Mouse (Mus musculus): ENCODE data around the gene Fbxo47. TPM values are rescaled to one million over a fixed set of nuclear protein-coding genes. Genes with fewer than 3 reads are reported as not detected.
A peak's percentile ranks its signal among the peaks of the same experiment; 100 is the strongest.

Gene Fbxo47
- polyA plus RNA-seq, 1 experiment from 2014 or later, result 1.0 TPM

DNA sequence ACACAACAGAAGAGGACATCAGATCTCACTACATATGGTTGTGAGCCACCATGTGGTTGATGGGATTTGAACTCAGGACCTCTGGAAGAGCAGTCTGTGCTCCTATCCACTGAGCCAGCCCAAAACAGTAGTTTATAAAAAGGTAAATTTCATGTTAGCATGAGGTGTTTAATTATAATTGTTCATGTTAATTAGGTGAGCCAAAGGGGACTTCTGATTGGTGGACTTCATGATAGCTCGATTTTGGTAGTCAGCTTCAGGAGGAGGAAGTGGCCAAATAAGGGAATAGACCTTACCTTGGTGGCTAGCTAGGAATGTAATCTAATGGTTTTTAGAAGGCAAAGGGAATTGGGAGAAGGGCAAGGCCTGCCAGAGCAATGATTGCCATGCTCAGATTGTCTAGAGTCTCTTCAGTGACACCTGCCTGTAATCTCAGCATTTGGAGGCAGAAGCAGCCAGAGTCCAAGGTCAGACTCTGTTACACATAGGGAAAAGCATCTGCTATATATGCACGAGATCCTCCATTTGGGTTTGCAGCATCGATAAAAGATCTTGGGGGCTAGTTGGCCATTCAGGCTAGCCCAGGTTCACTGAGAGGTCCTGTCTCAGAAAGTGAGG, 13.7 kb upstream of the Fbxo47 start:
- no peak overlapping the region for H3K4me2 ChIP-seq (ENCODE audit: low read depth, severe bottlenecking)
- no peak for DNase-seq (ENCODE audit: low spot score)
- H3K27ac ChIP-seq (replicated peaks; ENCODE audit: low read depth, low read length), result no peak overlapping the region
- no peak for ATAC-seq (ENCODE audit: insufficient number of reproducible peaks, low FRiP score, low TSS enrichment, low read depth)
- no peaks in the 10 kb centered on the region for H3K4me1 ChIP-seq (ENCODE audit: control insufficient read depth, insufficient read depth, low read length)
- no peak overlapping the region for H3K4me3 ChIP-seq (ENCODE audit: low read depth, low read length)
- H3K9me3 ChIP-seq (ENCODE audit: control insufficient read depth, low read length), result no peaks in the 10 kb centered on the region
- H3K9ac ChIP-seq (ENCODE audit: low read length), result no peak overlapping the region
- H3K27me3 ChIP-seq (ENCODE audit: control insufficient read depth, insufficient read depth, low read length), result no peaks in the 10 kb centered on the region
- 69% methylated on average over 3 of the region's 3 CpGs for WGBS
- no peaks in the 10 kb centered on the region for H3K36me3 ChIP-seq (ENCODE audit: control insufficient read depth, insufficient read depth, low read length)

DNA sequence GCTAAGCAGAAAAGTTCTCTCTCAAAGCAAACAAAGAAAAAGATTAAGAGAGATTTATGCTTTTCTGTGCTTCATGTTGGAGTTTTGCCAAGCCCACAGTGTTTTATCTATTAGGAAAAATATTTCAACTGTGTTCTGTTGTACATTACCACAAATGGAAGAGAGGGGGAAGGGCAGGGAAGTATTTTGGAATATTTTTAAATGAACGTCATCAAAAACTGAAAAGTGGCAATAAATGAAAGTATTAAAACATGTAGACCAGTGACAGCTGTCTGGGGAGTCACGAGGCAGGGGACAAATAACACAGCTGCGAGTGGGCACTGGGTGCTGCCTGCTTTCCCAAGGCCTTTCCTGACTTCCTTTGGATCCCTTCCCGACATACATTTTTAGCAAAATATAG, 12.7 kb upstream of the Fbxo47 start:
- no peak for DNase-seq (ENCODE audit: low spot score)
- H3K4me2 ChIP-seq (ENCODE audit: low read depth, severe bottlenecking), result no peak overlapping the region
- H3K27ac ChIP-seq (replicated peaks; ENCODE audit: low read depth, low read length), result no peak overlapping the region
- no peaks in the 10 kb centered on the region for H3K27me3 ChIP-seq (ENCODE audit: control insufficient read depth, insufficient read depth, low read length)
- ATAC-seq (ENCODE audit: insufficient number of reproducible peaks, low FRiP score, low TSS enrichment, low read depth), result no peak
- H3K9ac ChIP-seq (ENCODE audit: low read length), result no peak overlapping the region
- H3K4me3 ChIP-seq (ENCODE audit: low read depth, low read length), result no peak overlapping the region
- no peaks in the 10 kb centered on the region for H3K9me3 ChIP-seq (ENCODE audit: control insufficient read depth, low read length)
- 77% methylated on average over 4 of the region's 4 CpGs for WGBS
- H3K36me3 ChIP-seq (ENCODE audit: control insufficient read depth, insufficient read depth, low read length), result no peaks in the 10 kb centered on the region
- H3K4me1 ChIP-seq (ENCODE audit: control insufficient read depth, insufficient read depth, low read length), result no peaks in the 10 kb centered on the region

DNA sequence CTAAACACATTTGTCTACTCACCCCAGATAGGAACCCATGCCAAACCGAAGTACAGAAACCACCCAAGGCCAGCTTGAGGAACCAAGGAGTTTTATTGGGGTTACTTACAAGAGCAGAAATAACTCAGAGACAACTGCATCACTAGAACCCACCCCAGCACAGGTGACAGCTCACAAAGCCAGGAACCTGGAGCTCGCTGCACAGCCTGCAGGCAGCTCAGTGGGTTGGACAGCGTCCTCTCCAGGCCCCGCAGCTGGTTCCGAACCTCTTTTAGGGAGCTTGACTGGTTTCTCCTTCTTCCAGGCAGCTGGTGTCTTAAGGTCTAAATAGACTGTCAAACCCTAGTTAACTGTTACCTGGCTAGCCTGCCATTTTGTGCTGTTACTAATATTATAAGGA, 7.9 kb upstream of the Fbxo47 start:
- Histone ChIP-seq H3K4me1 (ENCODE audit: control insufficient read depth, insufficient read depth, low read length) (no peaks in the 10 kb centered on the region), H3K4me3 (ENCODE audit: low read depth, low read length) (no peak overlapping the region), H3K4me2 (ENCODE audit: low read depth, severe bottlenecking) (no peak overlapping the region), H3K27me3 (ENCODE audit: control insufficient read depth, insufficient read depth, low read length) (no peaks in the 10 kb centered on the region), H3K9ac (ENCODE audit: low read length) (no peak overlapping the region), H3K36me3 (ENCODE audit: control insufficient read depth, insufficient read depth, low read length) (no peaks in the 10 kb centered on the region), H3K27ac (replicated peaks; ENCODE audit: low read depth, low read length) (no peak overlapping the region), H3K9me3 (ENCODE audit: control insufficient read depth, low read length) (no peaks in the 10 kb centered on the region)
- ATAC-seq (ENCODE audit: insufficient number of reproducible peaks, low FRiP score, low TSS enrichment, low read depth), result no peak
- WGBS, result 75% methylated on average over 5 of the region's 5 CpGs
- DNase-seq (ENCODE audit: low spot score), result no peak

DNA sequence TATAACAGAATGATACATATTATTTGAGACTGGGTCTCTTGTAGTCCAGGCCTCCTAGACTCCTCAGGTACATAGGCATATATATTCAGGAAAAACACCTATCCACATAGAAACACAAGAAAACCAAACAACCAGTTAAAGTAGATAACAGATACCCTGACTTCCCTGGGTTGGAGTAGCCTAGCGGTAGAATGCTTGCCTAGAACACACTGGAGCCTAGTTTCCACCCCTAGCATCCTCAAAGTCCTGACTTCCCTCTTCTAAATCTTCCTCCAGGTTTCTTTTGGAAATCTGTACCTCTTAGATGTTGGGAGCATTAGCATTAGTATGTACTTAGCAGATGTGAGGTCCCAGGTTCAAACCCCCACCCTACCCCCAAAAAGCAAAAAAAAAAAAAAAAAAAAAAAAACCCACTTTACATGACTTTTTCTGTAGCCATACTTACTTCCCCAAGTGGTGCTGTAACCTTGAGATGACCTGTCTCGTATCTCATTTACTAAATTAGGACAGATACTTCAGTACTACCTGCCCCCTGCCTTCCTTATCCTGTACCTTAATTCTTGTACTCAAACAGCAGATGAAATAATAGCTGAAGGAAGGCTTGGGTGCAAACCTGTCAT, 1.5 kb upstream of the Fbxo47 start:
- Histone ChIP-seq H3K4me3 (ENCODE audit: low read depth, low read length) (no peak overlapping the region), H3K27ac (replicated peaks; ENCODE audit: low read depth, low read length) (no peak overlapping the region), H3K9me3 (ENCODE audit: control insufficient read depth, low read length) (no peaks in the 10 kb centered on the region), H3K9ac (ENCODE audit: low read length) (no peak overlapping the region), H3K36me3 (ENCODE audit: control insufficient read depth, insufficient read depth, low read length) (no peaks in the 10 kb centered on the region), H3K4me1 (ENCODE audit: control insufficient read depth, insufficient read depth, low read length) (no peaks in the 10 kb centered on the region), H3K4me2 (ENCODE audit: low read depth, severe bottlenecking) (no peak overlapping the region), H3K27me3 (ENCODE audit: control insufficient read depth, insufficient read depth, low read length) (no peaks in the 10 kb centered on the region)
- ATAC-seq (ENCODE audit: insufficient number of reproducible peaks, low FRiP score, low TSS enrichment, low read depth), result no peak
- no peak for DNase-seq (ENCODE audit: low spot score)
- WGBS, result 90% methylated on average over 2 of the region's 2 CpGs

DNA sequence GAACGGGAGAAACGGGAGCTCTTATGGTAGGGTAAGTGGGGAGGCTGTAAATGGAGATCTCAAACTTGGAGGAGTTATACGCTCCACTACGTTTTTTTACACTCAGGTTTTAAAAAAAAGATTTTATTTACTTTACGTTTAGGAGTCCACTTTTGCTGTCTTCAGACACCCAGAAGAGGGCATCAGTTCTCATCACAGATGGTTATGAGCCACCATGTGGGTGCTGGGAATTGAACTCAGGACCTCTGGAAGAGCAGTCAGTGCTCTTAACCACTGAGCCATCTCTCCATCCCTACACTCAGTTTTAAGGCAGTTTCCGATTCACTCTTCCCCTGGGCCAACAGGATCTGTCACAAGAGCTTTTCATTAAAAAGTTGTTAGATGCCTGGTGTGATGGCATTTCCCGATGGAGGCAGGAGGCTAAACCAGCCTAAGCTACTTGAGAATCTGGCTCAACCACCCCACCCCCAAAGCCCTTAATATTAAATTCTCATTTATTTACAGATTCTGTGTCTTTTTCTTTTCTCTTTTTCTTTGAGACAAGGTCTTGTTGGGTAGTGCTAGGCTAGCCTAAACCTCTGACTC, 739 bp upstream of the Fbxo47 start:
- peak overlapping the region; percentile 40 for H3K4me3 ChIP-seq (ENCODE audit: low read depth, low read length)
- peak overlapping the region; percentile 35; the same call in 1 of the 2 replicates for H3K4me2 ChIP-seq (ENCODE audit: low read depth, severe bottlenecking)
- H3K4me1 ChIP-seq (ENCODE audit: control insufficient read depth, insufficient read depth, low read length), result no peaks in the 10 kb centered on the region
- H3K9ac ChIP-seq (ENCODE audit: low read length), result no peak overlapping the region; the same call in 1 of the 2 replicates
- H3K36me3 ChIP-seq (ENCODE audit: control insufficient read depth, insufficient read depth, low read length), result no peaks in the 10 kb centered on the region
- WGBS, result 29% methylated on average over 7 of the region's 7 CpGs
- peak overlapping the region; percentile 48 for H3K27ac ChIP-seq (replicated peaks; ENCODE audit: low read depth, low read length)
- H3K9me3 ChIP-seq (ENCODE audit: control insufficient read depth, low read length), result no peaks in the 10 kb centered on the region
- no peak for DNase-seq (ENCODE audit: low spot score)
- H3K27me3 ChIP-seq (ENCODE audit: control insufficient read depth, insufficient read depth, low read length), result no peaks in the 10 kb centered on the region
- no peak for ATAC-seq (ENCODE audit: insufficient number of reproducible peaks, low FRiP score, low TSS enrichment, low read depth)

DNA sequence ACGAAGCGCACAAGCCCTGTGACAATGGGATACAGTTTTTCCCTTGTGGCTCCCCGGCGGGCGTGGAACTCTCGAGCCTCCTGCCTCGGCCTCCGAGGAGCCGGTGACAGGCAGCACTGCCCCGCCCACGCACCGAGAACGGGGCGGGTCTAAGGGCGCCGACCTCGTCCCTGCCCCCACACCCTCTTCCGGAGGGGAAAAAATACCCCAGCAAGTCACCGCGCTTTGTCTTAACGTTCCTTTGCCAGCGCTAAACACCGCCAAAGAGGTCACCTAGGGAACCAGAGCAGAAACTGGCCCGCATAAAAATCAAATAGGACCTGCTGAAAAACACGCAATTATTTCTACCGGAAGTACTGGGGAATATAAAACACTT, 424 bp downstream of the Fbxo47 start:
- 6% methylated on average over 26 of the region's 26 CpGs for WGBS
- peak overlapping the region; percentile 49 for H3K9ac ChIP-seq (ENCODE audit: low read length)
- DNase-seq (ENCODE audit: low spot score), result peak; percentile 82
- H3K4me3 ChIP-seq (ENCODE audit: low read depth, low read length), result peak overlapping the region; percentile 40
- no peaks in the 10 kb centered on the region for H3K27me3 ChIP-seq (ENCODE audit: control insufficient read depth, insufficient read depth, low read length)
- H3K36me3 ChIP-seq (ENCODE audit: control insufficient read depth, insufficient read depth, low read length), result no peaks in the 10 kb centered on the region
- H3K4me1 ChIP-seq (ENCODE audit: control insufficient read depth, insufficient read depth, low read length), result no peaks in the 10 kb centered on the region
- H3K4me2 ChIP-seq (ENCODE audit: low read depth, severe bottlenecking), result peak overlapping the region; percentile 35
- peak overlapping the region; percentile 77 for H3K27ac ChIP-seq (replicated peaks; ENCODE audit: low read depth, low read length)
- H3K9me3 ChIP-seq (ENCODE audit: control insufficient read depth, low read length), result no peaks in the 10 kb centered on the region
- ATAC-seq (ENCODE audit: insufficient number of reproducible peaks, low FRiP score, low TSS enrichment, low read depth), result peak; percentile 46; the same call in 1 of the 2 replicates

DNA sequence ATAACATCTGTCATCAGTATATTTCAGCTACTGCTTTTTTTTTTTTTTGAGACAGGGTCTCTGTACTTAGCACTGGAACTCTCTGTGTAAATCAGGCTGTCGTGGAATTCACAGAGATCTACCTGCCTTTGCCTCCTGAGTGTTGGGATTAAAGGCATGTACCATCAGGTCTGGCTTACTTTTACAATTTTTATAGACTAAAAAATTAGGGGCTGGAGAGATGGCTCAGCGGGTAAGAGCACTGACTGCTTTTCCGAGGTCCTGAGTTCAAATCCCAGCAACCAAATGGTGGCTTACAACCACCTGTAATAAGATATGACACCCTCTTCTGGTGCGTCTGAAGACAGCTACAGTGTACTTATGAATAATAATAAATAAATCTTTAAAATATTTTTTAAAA, 3.6 kb downstream of the Fbxo47 start:
- Histone ChIP-seq H3K4me3 (ENCODE audit: low read depth, low read length) (no peak overlapping the region), H3K27ac (replicated peaks; ENCODE audit: low read depth, low read length) (no peak overlapping the region), H3K9ac (ENCODE audit: low read length) (no peak overlapping the region), H3K36me3 (ENCODE audit: control insufficient read depth, insufficient read depth, low read length) (no peaks in the 10 kb centered on the region), H3K27me3 (ENCODE audit: control insufficient read depth, insufficient read depth, low read length) (no peaks in the 10 kb centered on the region), H3K4me2 (ENCODE audit: low read depth, severe bottlenecking) (no peak overlapping the region), H3K9me3 (ENCODE audit: control insufficient read depth, low read length) (no peaks in the 10 kb centered on the region), H3K4me1 (ENCODE audit: control insufficient read depth, insufficient read depth, low read length) (no peaks in the 10 kb centered on the region)
- ATAC-seq (ENCODE audit: insufficient number of reproducible peaks, low FRiP score, low TSS enrichment, low read depth), result no peak
- 89% methylated on average over 4 of the region's 4 CpGs for WGBS
- no peak for DNase-seq (ENCODE audit: low spot score)

DNA sequence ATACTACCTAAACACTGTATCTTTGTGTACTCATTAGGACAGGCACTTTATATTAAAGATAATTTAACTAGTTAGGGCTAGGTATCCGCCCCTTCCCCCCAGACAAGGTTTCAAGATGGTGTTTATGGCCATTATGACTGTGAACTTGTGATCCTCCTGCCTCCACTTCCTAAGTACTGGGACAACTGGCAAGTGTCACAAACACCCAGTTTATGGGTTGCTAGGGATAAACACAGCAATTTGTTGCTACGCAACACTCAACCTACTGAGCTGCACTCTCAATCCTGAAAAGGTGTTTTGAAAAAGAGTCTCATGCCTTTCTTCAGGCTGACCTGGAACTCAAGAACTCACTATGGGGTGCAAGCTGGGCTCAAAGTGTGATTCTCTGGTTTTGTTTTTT, 6.6 kb downstream of the Fbxo47 start:
- Histone ChIP-seq H3K9me3 (ENCODE audit: control insufficient read depth, low read length) (no peaks in the 10 kb centered on the region), H3K36me3 (ENCODE audit: control insufficient read depth, insufficient read depth, low read length) (no peaks in the 10 kb centered on the region), H3K4me2 (ENCODE audit: low read depth, severe bottlenecking) (no peak overlapping the region), H3K4me1 (ENCODE audit: control insufficient read depth, insufficient read depth, low read length) (no peaks in the 10 kb centered on the region), H3K9ac (ENCODE audit: low read length) (no peak overlapping the region), H3K27me3 (ENCODE audit: control insufficient read depth, insufficient read depth, low read length) (no peaks in the 10 kb centered on the region), H3K27ac (replicated peaks; ENCODE audit: low read depth, low read length) (no peak overlapping the region), H3K4me3 (ENCODE audit: low read depth, low read length) (no peak overlapping the region)
- ATAC-seq (ENCODE audit: insufficient number of reproducible peaks, low FRiP score, low TSS enrichment, low read depth) (no peak), DNase-seq (ENCODE audit: low spot score) (peak; percentile 72)
- 29% methylated on average over 2 of the region's 2 CpGs for WGBS

All from limb, embryonic 11.5 days (tissue).